Mouse (Mus musculus) kidney, adult 2 months (tissue): ENCODE measurements around the gene Slpi. TPM values are rescaled to one million over a fixed set of nuclear protein-coding genes. Genes with fewer than 3 reads are reported as not detected.
"Not testable (repeated sequence)": the region's sequence is repeated elsewhere in the genome, so short reads cannot be mapped to it uniquely, and the experiment has no call there.

Experiments used
- DNase-seq: peaks from one replicate; pipeline ENCODE4 v3.0.0; 2021
- H3K27ac ChIP-seq: fragments of 200-500 bp; 2 replicates; pipeline ENCODE4 v1.5.1; 2012; ENCODE audit warnings: low read depth, low read length, control low read depth, inconsistent platforms; ENCODE audit not compliant: insufficient read depth
- H3K27me3 ChIP-seq: fragments of 200-500 bp; replicated peaks from 2 replicates; pipeline ENCODE4 v1.6.1; 2012; ENCODE audit warnings: mild to moderate bottlenecking, moderate library complexity, low read length, inconsistent platforms; ENCODE audit not compliant: control insufficient read depth, insufficient read depth
- H3K36me3 ChIP-seq: fragments of 200-500 bp; 2 replicates; pipeline ENCODE4 v1.6.1; 2012; ENCODE audit warnings: mild to moderate bottlenecking, moderate library complexity, low read length, inconsistent platforms; ENCODE audit not compliant: control insufficient read depth, insufficient read depth
- H3K4me1 ChIP-seq: fragments of 200-500 bp; 2 replicates; pipeline ENCODE4 v1.6.1; 2011; ENCODE audit warnings: low read length; ENCODE audit not compliant: control insufficient read depth, insufficient read depth
- H3K4me3 ChIP-seq: fragments of 200-500 bp; 2 replicates; pipeline ENCODE4 v1.5.1; 2011; ENCODE audit warnings: mild to moderate bottlenecking, low read depth, low read length, control low read depth; ENCODE audit not compliant: insufficient read depth
- CTCF ChIP-seq: fragments of 200-500 bp; conservative IDR thresholded peaks from 2 replicates; pipeline ENCODE4 v1.5.1; 2011; ENCODE audit warnings: low read depth, mild to moderate bottlenecking, control low read depth, low read length, moderate library complexity, mixed read lengths; ENCODE audit not compliant: insufficient read depth, insufficient read length
- POLR2A ChIP-seq: fragments of 200-500 bp; IDR thresholded peaks from one replicate; pipeline ENCODE4 v1.6.1; 2011; ENCODE audit warnings: low read depth, low read length, control low read depth
- WGBS: fragments of 180-500 bp; shearing (Covaris S2); methylation state at CpG from one replicate; pipeline ENCODE4 v1.1.7; 2018; 5-methylcytosine and 5-hydroxymethylcytosine counted together
- polyA plus RNA-seq: library from polyadenylated mRNA; depleted of rRNA; stranded (reverse); fragments of >200 nt; gene quantifications from 2 replicates; pipeline ENCODE4 v1.2.3, GENCODE M21; 2012

Slpi gene
- polyA plus RNA-seq, 1 experiment, result 4.6 TPM

DNA sequence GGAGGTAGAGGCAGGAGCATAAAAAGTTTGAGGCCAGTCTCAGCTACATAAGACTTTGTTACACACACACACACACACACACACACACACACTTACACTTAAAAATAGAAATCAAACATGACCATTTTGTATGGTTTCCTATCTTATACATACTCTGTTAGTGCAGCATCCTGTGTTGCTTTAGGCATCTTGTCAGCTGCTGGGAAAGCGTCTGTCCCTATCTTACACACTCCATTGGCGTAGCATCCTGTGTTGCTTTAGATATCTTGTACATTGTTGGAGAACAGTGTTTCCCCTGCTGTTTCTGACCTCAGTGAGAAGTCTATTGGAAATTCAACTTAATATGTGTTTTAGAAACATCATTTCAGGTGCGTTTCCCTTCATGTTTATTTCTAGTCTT, 36.2 kb downstream of the Slpi start:
- no peak for TF ChIP-seq CTCF
- 87% methylated on average over 3 of the region's 3 CpGs for WGBS
- Histone ChIP-seq H3K4me3 (no peak overlapping the region), H3K27me3 (no peaks in the 10 kb centered on the region), H3K4me1 (no peaks in the 10 kb centered on the region), H3K27ac (no peak overlapping the region), H3K36me3 (no peaks in the 10 kb centered on the region)
- DNase-seq, result no peak

GRCm38 (mm10) chr2:164348980-164349379, 39.9 kb downstream of the Slpi start:
- Histone ChIP-seq H3K27ac (no peak overlapping the region), H3K4me3 (no peak overlapping the region), H3K27me3 (no peaks in the 10 kb centered on the region), H3K4me1 (no peaks in the 10 kb centered on the region), H3K36me3 (no peaks in the 10 kb centered on the region)
- peak; percentile 27 for TF ChIP-seq CTCF
- TF ChIP-seq POLR2A, result no peak
- over 99% methylated on average over 3 of the region's 3 CpGs for WGBS
- DNase-seq, result peak; percentile 21

GRCm38 (mm10) chr2:164347697-164348096, 41.2 kb downstream of the Slpi start:
- H3K27me3 ChIP-seq, H3K4me1 ChIP-seq, DNase-seq, H3K36me3 ChIP-seq, H3K27ac ChIP-seq, H3K4me3 ChIP-seq: not testable (repeated sequence)

DNA sequence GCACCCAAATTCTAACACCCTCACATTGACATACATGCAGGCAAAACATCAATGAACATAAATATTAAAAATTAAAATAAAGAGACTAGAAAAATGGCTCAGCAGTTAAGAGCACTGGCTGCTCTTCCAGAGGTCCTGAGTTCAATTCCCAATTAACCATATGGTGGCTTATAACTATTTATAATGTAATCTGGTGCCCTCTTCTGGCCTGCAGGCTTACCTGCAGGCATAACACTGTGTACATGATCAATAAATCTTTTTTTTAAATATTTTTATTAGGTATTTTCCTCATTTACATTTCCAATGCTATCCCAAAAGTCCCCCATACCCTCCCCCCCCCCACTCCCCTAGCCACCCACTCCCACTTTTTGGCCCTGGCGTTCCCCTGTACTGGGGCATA, 45.2 kb downstream of the Slpi start:
- H3K27ac ChIP-seq, H3K4me1 ChIP-seq, H3K4me3 ChIP-seq, H3K36me3 ChIP-seq, H3K27me3 ChIP-seq, DNase-seq: not testable (repeated sequence)
- 89% methylated on average over 1 of the region's 1 CpGs for WGBS

DNA sequence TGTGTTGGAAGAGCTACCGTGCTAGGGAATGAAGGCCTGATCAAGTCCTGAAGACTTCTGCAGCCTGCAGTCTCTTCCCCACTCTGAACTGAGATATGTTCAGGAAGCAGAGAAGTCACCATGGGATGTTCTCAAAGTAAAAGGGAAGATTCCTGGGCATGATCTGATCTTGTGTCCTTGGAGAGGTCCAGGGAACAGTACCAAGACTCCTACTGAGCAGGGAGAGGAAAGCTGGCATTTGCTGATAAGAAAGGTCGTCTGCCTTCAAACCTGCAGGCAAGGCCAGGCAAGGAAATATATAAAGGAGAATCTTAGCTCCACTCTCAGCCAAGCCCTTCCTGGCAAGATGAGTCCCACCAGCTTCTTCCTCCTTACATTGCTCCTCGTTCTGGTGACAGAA, 56.5 kb downstream of the Slpi start, which contains the start of gene Svs5:
TSS of gene Svs5 (plus strand) at position 301 of the 400 bp plus-strand sequence.
- not testable (repeated sequence) for H3K36me3 ChIP-seq, H3K27me3 ChIP-seq, H3K4me3 ChIP-seq, H3K27ac ChIP-seq, H3K4me1 ChIP-seq, DNase-seq
- WGBS, result 75% methylated on average over 3 of the region's 3 CpGs

DNA sequence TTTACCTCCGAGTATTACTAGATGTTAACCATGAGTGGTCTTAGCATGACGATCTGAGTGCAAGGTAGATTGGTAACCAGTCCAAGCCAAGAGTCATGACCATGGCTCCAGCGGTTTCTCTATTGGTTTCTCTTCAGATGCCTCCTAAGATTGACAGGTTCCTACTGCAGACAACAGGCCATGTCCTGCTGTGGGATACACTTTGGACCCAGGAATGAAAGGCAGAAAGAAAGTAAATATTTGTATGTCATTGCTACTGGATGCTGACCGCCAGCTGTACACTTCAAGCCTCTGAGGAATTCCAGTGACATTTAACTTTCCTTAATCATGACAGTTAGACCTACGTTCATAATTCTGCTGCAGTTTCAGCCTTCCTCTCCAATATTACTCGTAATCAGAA, 67.9 kb downstream of the Slpi start:
- H3K4me3 ChIP-seq, result no peak overlapping the region
- no peak for DNase-seq
- no peak for TF ChIP-seq CTCF
- TF ChIP-seq POLR2A, result no peak
- no peak overlapping the region for H3K27ac ChIP-seq
- no peaks in the 10 kb centered on the region for H3K36me3 ChIP-seq
- no peaks in the 10 kb centered on the region for H3K4me1 ChIP-seq
- whole genome bisulfite sequencing, result 85% methylated on average over 6 of the region's 6 CpGs
- no peaks in the 10 kb centered on the region for H3K27me3 ChIP-seq

- not testable (repeated sequence) for H3K36me3 ChIP-seq, DNase-seq, H3K27me3 ChIP-seq, H3K4me3 ChIP-seq, H3K27ac ChIP-seq, H3K4me1 ChIP-seq
- WGBS, result 81% methylated on average over 1 of the region's 1 CpGs
Observed at GRCm38 (mm10) chr2:164316451-164316850, 72.4 kb downstream of the Slpi start, which contains the start of gene Svs6. TSS of gene Svs6 (plus strand) at chr2:164316751.

DNA sequence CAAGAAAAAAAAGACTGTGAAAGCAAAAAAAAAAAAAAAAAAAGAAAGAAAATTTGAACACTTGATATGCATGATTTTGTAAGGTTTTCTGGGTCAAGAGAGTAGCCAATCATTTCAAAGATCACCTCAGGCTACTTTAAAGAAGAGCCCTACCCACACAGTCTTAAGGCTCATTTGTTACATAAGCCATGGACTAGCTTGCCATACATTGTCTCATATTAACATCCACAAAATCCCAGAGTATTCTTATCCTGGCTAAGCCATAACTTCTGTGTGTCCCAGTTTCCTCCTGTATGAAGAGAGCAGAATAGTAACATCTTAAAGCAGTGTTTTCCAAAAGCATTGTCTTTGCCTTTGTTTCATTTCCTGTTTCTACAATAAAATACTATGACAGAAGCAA, 73.4 kb downstream of the Slpi start:
- H3K4me3 ChIP-seq, DNase-seq, H3K27me3 ChIP-seq, H3K36me3 ChIP-seq, H3K27ac ChIP-seq, H3K4me1 ChIP-seq: not testable (repeated sequence)
